Mouse (Mus musculus) kidney, adult 2 months (tissue): Measurements from ENCODE around the gene Foxred2.

Source experiments
- CTCF ChIP-seq: fragments of 200-500 bp; conservative IDR thresholded peaks from 2 replicates; pipeline ENCODE4 v1.5.1; 2011; ENCODE audit warnings: low read depth, mild to moderate bottlenecking, control low read depth, low read length, moderate library complexity, mixed read lengths; ENCODE audit not compliant: insufficient read depth, insufficient read length
- POLR2A ChIP-seq: fragments of 200-500 bp; IDR thresholded peaks from one replicate; pipeline ENCODE4 v1.6.1; 2011; ENCODE audit warnings: low read depth, low read length, control low read depth

- TF ChIP-seq CTCF: no peak
- no peak for TF ChIP-seq POLR2A
Measured at GRCm38 (mm10) chr15:77935673-77936375, 20.7 kb downstream of the Foxred2 start.
